Comparison of ENCODE assay signal across 8 mouse cellular contexts in the genomic region with DNA sequence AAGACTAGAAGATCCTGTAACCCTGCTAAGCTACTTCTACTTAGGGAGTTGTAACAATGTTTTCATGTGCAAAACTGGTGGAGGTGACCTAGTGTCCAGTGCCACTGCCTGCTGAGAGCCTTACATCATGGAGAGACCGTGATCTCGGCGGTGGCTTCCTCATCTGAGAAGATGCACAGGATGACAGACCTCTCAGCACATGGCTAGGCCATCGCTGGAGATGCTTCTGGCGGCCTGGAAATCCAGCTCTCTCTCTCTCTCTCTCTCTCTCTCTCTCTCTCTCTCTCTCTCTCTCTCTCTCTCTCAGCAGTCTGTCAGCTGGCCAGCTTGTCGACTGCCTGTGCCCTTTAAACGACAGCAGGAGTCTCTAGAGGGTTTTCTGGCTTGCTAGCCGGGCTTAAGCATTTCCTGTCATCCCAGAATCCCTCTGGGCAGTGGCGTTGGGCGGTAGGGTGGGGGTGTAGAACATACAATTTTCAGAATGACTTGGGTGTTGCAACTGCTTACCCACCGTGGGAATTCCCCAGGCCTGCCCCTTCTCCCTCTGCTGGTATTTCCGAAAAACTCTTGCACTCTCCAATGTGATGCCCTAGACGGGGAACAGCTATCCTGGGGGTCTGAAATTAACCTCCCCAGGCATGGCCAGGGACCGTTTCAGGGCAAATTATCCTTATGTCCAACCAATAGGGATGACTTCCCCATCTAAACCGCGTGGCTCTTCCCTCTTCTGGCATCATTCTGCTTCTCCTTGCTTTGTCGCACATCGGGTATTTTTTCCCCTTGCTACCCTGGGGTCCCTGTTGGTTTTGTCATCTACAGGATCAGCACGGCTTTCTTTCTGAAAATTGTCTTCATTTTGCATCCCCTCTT. TPM values are rescaled to one million over a fixed set of nuclear protein-coding genes. Genes with fewer than 3 reads are reported as not detected.
DNase-seq lines count a peak whose midpoint lies in the region; ATAC-seq lines count a peak whose summit lies in the region.

No protein-coding gene starts in this region.

- H3K4me3 ChIP-seq in kidney, embryonic 16.5 days (ENCODE audit: low read length): no peak overlapping the region
- no peak overlapping the region for H3K4me3 ChIP-seq in hindbrain, embryonic 16.5 days (ENCODE audit: low read length)

- no peaks in the 10 kb centered on the region for H3K9me3 ChIP-seq in kidney, embryonic 16.5 days (ENCODE audit: low read length)
- no peaks in the 10 kb centered on the region for H3K9me3 ChIP-seq in hindbrain, embryonic 16.5 days (ENCODE audit: control insufficient read depth, low read length)

- H3K4me1 ChIP-seq in kidney, embryonic 16.5 days (ENCODE audit: insufficient read depth, low read length): peaks cover 20% of the 10 kb centered on the region
- no peaks in the 10 kb centered on the region for H3K4me1 ChIP-seq in hindbrain, embryonic 16.5 days (ENCODE audit: control insufficient read depth, insufficient read depth, low read depth, low read length)

- WGBS in kidney, embryonic 16.5 days: 63% methylated on average over 19 of the region's 19 CpGs
- WGBS in hindbrain, embryonic 16.5 days: 61% methylated on average over 19 of the region's 19 CpGs

- no peaks in the 10 kb centered on the region for H3K36me3 ChIP-seq in kidney, embryonic 16.5 days (ENCODE audit: insufficient read depth, low read length)
- no peaks in the 10 kb centered on the region for H3K36me3 ChIP-seq in hindbrain, embryonic 16.5 days (ENCODE audit: control insufficient read depth, insufficient read depth, low read length)

- DNase-seq in 3T3-L1 (ENCODE audit: low read depth, low spot score) (peak; percentile 9), MN1 (ENCODE audit: low spot score) (peak; percentile 11)
- peak; percentile 63 to 79 for DNase-seq in heart, adult 18-20 months
- DNase-seq in urinary bladder, postnatal 14 days (ENCODE audit: low spot score): no peak
- no peak for DNase-seq in spleen, postnatal 10 days (ENCODE audit: low spot score in 2 of 2)
- DNase-seq in layer of hippocampus, adult 8-10 months (ENCODE audit: low spot score in 2 of 2): no peak

- H3K9ac ChIP-seq in kidney, embryonic 16.5 days (replicated peaks; ENCODE audit: low read length): no peak overlapping the region
- no peak overlapping the region for H3K9ac ChIP-seq in hindbrain, embryonic 16.5 days (ENCODE audit: low read depth, low read length)

- H3K4me2 ChIP-seq in kidney, embryonic 16.5 days (replicated peaks; ENCODE audit: low read depth, low read length): no peak overlapping the region
- H3K4me2 ChIP-seq in hindbrain, embryonic 16.5 days (ENCODE audit: low read length): no peak overlapping the region

- peak overlapping the region; percentile 82 for H3K27ac ChIP-seq in kidney, embryonic 16.5 days (ENCODE audit: low read length)
- H3K27ac ChIP-seq in hindbrain, embryonic 16.5 days (ENCODE audit: low read depth, low read length): no peak overlapping the region

- ATAC-seq in kidney, embryonic 16.5 days (ENCODE audit: low FRiP score, low TSS enrichment): no peak
- ATAC-seq in hindbrain, embryonic 16.5 days: no peak

- no peaks in the 10 kb centered on the region for H3K27me3 ChIP-seq in kidney, embryonic 16.5 days (ENCODE audit: insufficient read depth, low read length)
- H3K27me3 ChIP-seq in hindbrain, embryonic 16.5 days (replicated peaks; ENCODE audit: control insufficient read depth, insufficient read depth, low read length): no peaks in the 10 kb centered on the region

RNA-seq across cellular contexts. Expression of gene Gm10309, which starts 2.5 kb away (rescaled TPM):
- under 1 TPM in 1 of 2 experiments, not detected in 1; 0.13 TPM for total RNA-seq in heart, adult 18-20 months (2021)
- 0.25 and 0.50 TPM in 2 replicates for polyA plus RNA-seq in kidney, embryonic 16.5 days (2015; fragmentation: Nextera tagmentation; extraction: Ambion mirVana)
- 0.36 and 0.45 TPM in 2 replicates for polyA plus RNA-seq in hindbrain, embryonic 16.5 days (2015; fragmentation: Nextera tagmentation; extraction: Ambion mirVana)
- not detected for total RNA-seq in layer of hippocampus, adult 8-10 months (2022)

Comparison
In these comparisons a context has a peak if more than half of its experiments do, and no peak if none do; other contexts are left out.
1. DNase-seq: peak in 3T3-L1 (single experiment), MN1 (single experiment) and heart, adult 18-20 months (2 of 2); none in urinary bladder, postnatal 14 days (single experiment), spleen, postnatal 10 days (0 of 2) and layer of hippocampus, adult 8-10 months (0 of 2).